Mouse (Mus musculus): ENCODE data around the gene Agpat3.

DNA sequence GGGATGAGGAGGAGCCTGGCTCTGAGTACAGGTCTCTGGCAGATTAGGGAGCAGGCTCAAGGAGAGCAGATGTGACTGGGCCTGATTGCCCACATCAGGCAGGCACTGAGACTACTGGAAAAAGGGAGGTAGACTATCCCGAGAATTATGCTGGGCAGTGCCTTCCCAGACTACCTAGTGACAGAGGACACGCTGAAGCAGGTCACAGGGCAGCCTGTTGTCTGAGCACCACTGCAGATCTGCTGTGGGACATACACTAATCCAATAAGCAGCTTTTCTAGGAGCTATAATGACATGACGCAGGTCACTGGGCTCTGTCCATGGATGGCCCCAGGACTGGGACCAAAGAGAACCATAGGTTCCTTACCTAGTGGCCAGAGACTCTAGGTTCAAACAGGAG lies 44.9 kb downstream of the Agpat3 start:
- no peak for TF ChIP-seq USF1 (IDR thresholded peaks at IDR 0.05; ENCODE audit: low read depth)
- no peak for TF ChIP-seq CTCF (IDR thresholded peaks at IDR 0.05; ENCODE audit: control insufficient read depth, insufficient read depth, insufficient read length)
- TF ChIP-seq MAX (IDR thresholded peaks at IDR 0.05), result no peak
- no peak for TF ChIP-seq CEBPB (IDR thresholded peaks at IDR 0.05; ENCODE audit: low read depth)
- no peak for TF ChIP-seq MYOG (IDR thresholded peaks at IDR 0.05; ENCODE audit: control insufficient read depth, extremely low read depth, insufficient read length)

Measured in C2C12 (cell line).